Mouse (Mus musculus): Measurements from ENCODE around the gene Ptprh.
A peak's percentile ranks its signal among the peaks of the same experiment; 100 is the strongest.
"Not testable (repeated sequence)": the region's sequence is repeated elsewhere in the genome, so short reads cannot be mapped to it uniquely, and the experiment has no call there.

The Ptprh gene

GRCm38 (mm10) chr7:4597046-4597445, 6.8 kb downstream of the Ptprh start:
- not testable (repeated sequence) for DNase-seq

GRCm38 (mm10) chr7:4581481-4581880, 22.4 kb downstream of the Ptprh start:
- not testable (repeated sequence) for DNase-seq

- not testable (repeated sequence) for DNase-seq
These were observed 31.5 kb downstream of the Ptprh start for GRCm38 (mm10) chr7:4572361-4572760.

- no peak for DNase-seq
These were observed 41.2 kb downstream of the Ptprh start for GRCm38 (mm10) chr7:4562660-4563059.

- no peak for DNase-seq
These were observed 46.7 kb downstream of the Ptprh start for GRCm38 (mm10) chr7:4557167-4557560.

DNA sequence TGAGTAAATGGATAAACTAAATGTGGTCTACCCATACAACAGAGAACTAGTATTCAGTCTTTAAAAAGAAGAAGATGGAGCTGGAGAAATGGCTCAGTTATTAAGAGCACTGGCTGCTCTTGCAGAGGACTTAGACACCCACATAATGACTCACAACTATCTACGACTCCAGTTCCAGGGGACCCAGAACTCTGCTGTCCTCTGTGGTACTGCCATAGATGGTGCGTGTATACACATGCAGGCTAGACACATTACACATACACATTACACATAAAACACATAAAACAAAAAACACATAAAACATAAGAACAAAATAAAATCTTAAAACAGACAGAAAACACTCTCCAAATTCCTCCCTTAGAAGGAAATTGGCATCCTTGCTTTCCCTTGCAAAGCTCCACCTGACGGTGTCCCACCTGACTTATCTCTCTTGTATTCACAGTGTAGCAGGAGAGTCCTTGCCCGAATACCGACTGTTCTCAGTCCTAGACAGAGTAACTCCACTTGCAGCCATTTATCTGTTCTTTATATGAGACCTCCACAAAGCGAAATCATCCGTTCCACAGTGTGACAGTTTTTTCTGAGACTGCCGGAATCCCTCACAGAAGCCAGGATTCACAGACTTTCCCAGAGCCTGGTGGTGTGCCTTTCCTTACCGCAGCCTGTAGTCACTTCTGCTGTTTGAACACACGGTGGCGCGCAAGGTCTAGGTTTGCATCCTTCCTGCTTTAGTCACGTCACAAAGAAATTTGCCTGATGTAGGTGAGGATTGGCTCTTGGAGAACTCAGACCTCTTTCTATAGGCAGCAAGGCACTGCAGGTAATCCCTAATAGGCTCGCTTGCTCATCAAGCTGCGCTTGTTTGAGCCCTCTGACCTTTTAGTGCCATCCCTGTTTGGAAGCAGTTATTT, 47.3 kb downstream of the Ptprh start:
- DNase-seq = peak; percentile 81

- DNase-seq = peak; percentile 55
These were observed 56.6 kb downstream of the Ptprh start, which contains the start of gene Syt5 for GRCm38 (mm10) chr7:4547221-4547641. Syt5 (minus strand) TSS chr7:4547541.

- DNase-seq = peak; percentile 83
These were observed 57.2 kb downstream of the Ptprh start for GRCm38 (mm10) chr7:4546591-4547131.

DNA sequence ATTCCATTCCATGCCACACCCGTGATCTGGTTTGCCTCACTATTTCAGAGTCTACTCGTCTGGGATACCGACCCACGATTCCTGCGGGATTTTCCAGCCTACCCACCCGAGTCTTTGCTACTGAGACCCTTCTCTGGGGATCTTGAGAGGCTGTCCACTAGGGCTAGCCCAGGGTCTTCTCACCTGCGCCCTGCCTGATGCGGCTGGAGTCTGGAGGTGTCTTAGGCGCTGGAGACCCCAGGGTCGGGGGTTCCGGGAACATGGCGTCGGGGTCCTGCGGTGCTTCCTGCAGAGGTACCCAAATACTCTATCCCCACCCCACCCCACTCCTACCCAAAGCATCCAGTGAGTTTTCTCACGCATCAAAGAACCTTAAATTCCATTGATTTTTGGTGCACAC, 57.8 kb downstream of the Ptprh start:
- no peak for DNase-seq

DNA sequence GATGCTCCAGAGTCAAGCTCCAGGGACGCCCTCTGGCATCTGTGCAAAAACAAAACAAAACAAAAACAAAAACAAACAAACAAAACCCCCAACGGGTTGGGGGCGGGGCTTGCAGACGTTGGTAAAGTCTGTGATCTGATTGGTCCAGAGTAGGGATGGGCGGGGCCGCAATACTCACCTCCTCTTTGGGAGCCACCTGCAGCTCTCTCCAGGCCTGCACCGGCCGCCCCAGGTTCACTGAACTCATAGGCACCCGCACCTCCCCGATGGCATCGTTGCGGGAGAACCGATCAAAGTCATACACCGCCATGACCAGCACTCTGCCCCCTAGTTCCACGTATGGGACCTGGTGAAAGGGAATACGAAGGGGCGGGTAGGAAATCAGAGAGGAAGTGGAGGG, 61.8 kb downstream of the Ptprh start:
- DNase-seq = no peak

DNA sequence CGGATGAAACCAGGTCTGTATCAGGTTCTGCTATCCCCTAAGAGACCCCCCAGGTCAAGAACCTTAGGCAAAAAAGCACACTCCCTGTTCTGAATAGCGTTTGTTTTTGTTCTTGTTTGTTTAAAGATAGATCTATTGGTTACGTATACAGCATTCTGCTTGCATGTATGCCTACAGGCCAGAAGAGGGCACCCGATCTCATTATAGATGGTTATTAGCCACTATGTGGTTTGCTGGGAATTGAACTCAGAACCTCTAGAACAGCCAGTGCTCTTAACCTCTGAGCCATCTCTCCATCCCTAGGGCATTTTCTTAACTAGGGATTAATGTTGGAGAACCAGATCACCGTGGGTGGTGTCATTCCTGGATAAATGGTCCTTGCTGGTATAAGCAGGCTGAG, 62.5 kb downstream of the Ptprh start:
- DNase-seq = no peak

DNA sequence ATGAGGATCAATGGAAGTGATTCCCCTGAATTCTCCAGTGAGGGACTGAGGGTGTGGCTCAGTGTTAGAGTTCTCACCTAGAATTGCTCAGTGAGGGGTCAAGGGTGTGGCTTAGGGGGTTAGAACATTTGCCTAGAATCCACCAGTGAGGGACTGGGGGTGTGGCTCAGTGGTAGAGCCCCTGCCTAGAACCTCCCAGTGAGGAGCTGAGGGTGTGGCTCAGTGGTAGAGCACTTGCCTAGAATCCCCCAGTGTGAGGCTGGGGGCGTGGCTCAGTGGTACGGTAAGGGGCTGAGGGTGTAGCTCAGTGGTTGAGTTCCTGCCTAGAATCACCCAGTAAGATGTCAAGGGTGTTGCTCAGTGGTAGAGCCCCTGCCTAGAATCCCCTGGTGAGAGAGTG, 64.8 kb downstream of the Ptprh start:
- DNase-seq = no peak

DNA sequence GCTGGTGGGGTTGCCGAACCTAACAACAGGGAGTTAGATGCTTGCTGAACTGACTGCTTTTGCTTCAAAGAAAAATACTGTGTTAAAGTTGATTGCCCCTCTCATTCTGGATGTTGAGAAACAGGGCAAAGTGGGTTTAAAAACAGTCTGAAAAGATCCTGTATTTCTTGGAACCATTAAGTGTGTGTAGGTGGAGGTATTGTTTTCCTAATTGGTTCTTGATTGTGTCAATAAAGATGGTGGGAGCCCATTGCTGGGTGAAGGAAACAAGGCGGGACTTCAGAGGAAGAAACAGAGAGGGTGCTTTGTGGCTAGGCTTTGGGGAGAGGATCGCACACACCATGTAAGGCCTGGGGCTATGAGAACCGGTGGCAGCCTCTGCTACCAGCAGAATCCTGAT, 66.7 kb downstream of the Ptprh start:
- no peak for DNase-seq

- DNase-seq = no peak
These were observed 67.5 kb downstream of the Ptprh start for GRCm38 (mm10) chr7:4536369-4536768.

GRCm38 (mm10) chr7:4532005-4532729, 71.7 kb downstream of the Ptprh start, which contains the start of gene Dnaaf3:
Dnaaf3 (minus strand) TSS chr7:4532453.
- no peak for DNase-seq

GRCm38 (mm10) chr7:4530166-4530565, 73.7 kb downstream of the Ptprh start:
- DNase-seq = not testable (repeated sequence)

DNA sequence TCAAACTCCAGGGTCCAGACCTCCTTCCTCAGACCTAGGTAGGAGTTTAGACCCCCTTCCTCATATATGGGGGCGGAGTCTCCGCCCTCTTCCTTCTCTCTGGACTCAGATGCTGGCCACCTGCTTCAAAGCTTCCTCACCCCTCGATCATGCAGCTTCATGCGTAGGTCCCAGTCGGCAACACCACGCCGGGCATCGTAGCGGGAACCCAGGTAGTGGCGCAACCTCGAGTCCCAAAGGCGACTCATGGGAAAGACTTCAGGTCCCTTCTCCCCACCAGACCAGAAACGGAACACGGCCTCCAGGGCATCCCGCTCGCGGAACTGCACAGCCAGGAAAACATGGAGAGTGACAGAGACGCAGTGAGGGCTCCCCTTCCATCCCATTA, 76.5 kb downstream of the Ptprh start:
- DNase-seq = no peak

DNA sequence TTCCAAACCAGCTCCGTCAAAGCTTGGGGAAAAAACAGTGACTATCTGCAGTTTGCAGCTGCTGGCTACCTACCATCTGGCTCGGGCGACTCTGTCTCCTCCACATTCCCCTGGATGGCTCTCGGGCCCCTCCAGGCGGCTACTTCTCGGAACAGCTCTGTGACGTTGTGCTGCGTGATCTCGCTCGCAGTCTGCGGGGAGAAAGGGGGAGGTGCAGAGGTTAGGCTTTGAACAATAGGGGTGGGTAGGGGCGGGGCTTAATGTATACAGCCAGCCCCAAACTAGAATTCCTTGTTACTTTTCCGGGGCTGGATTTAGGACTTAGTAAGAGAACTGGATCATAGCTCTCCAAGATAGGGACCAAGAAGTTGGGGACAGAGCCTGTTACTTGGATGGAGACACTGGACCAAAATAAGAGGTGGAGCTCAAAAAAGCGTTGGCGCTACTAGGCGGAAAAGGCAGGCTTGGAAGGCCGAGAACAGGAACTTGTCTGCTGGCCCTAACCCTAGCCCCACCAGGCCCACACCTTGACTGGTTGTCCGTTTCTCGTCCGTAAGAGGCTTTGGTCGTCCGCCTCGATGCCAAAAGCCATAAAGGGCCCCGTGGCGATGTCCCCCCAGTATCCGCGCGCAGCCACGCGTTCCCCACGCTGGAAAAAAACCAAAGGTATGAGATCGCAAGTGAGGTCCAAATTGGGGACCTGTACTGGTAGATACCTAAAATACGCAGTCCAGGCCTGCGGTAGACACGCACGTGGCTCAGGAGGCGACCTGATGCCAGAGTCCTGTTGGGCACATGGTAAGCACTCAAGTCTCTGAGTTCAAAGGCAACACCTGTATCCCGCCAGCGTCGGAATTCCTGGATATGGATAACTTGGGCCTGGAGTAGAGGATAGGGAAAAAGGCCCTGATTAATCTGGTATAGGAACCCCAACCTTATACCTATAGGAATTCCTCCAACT, 77.2 kb downstream of the Ptprh start:
- peak; percentile 72 for DNase-seq

DNA sequence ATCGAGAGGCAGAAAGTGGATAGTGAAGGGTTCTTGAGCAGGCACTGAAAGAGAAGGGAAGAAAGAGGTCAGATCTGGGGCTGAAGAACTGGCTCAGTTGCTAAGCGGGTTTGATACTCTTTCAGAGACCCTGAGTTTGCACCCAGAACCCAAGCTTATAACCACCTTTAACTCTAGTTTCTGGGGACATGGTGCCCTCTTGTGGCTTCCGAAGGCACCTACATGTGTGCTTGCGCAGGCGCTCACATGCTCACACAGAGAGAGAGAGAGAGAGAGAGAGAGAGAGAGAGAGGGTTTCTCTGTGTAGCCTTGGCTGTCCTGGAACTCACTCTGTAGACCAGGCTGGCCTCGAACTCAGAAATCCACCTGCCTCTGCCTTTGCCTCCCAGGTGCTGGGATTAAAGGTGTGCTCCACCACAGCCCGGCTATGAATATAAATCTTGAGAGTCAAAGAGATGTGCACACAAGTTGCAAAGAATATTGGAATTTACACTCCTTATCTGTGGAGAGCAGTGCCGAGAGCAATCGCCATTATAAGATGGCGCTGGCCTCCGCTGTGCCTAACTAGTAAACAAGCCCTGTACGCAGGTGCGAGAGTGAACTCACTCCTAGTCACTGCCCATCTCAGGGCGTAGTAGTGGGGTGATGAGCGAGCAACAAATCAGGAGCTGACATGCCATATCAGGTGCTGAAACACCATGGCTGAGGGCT, 79.5 kb downstream of the Ptprh start, which contains the start of gene Tnni3:
Gene Tnni3, minus strand, starts transcription at position 18 of the 711 bp plus-strand sequence.
- not testable (repeated sequence) for DNase-seq

GRCm38 (mm10) chr7:4523205-4524130, 80.4 kb downstream of the Ptprh start:
- DNase-seq = no peak

Data from cerebellum, adult 11-12 months (tissue).